Comparison of ENCODE assay signal across 8 mouse cellular contexts in genomic region chr5:144258687-144259086, GRCm38 (mm10). TPM values are rescaled to one million over a fixed set of nuclear protein-coding genes. Genes with fewer than 3 reads are reported as not detected.
DNase-seq lines count a peak whose midpoint lies in the region; ATAC-seq lines count a peak whose summit lies in the region.

No protein-coding gene starts in this region.

- peaks cover 74% of the 10 kb centered on the region for H3K4me1 ChIP-seq in lung, embryonic 15.5 days
- peaks cover 65% of the 10 kb centered on the region for H3K4me1 ChIP-seq in heart, embryonic 16.5 days (ENCODE audit: control insufficient read depth, insufficient read depth, low read length)
- peaks cover 40% of the 10 kb centered on the region for H3K4me1 ChIP-seq in stomach, embryonic 14.5 days (ENCODE audit: control insufficient read depth, insufficient read depth, low read length)

- H3K27me3 ChIP-seq in lung, embryonic 15.5 days: no peaks in the 10 kb centered on the region
- H3K27me3 ChIP-seq in heart, embryonic 16.5 days (ENCODE audit: control insufficient read depth, insufficient read depth, low read length): no peaks in the 10 kb centered on the region
- no peaks in the 10 kb centered on the region for H3K27me3 ChIP-seq in stomach, embryonic 14.5 days (ENCODE audit: control insufficient read depth, insufficient read depth, low read length)

- H3K36me3 ChIP-seq in lung, embryonic 15.5 days: peaks cover 12% of the 10 kb centered on the region; the same call in 1 of the 2 replicates
- H3K36me3 ChIP-seq in heart, embryonic 16.5 days (ENCODE audit: control insufficient read depth, insufficient read depth): no peaks in the 10 kb centered on the region
- H3K36me3 ChIP-seq in stomach, embryonic 14.5 days (ENCODE audit: control insufficient read depth, insufficient read depth, low read length): peaks cover 19% of the 10 kb centered on the region; the same call in 1 of the 2 replicates

- no peaks in the 10 kb centered on the region for H3K9me3 ChIP-seq in lung, embryonic 15.5 days
- H3K9me3 ChIP-seq in heart, embryonic 16.5 days (replicated peaks; ENCODE audit: control insufficient read depth, low read length): no peaks in the 10 kb centered on the region
- H3K9me3 ChIP-seq in stomach, embryonic 14.5 days (ENCODE audit: control insufficient read depth, low read depth, low read length): no peaks in the 10 kb centered on the region

- peak overlapping the region; percentile 93; the same call in 1 of the 2 replicates for H3K27ac ChIP-seq in lung, embryonic 15.5 days
- H3K27ac ChIP-seq in heart, embryonic 16.5 days (ENCODE audit: low read length): peak overlapping the region; percentile 98
- H3K27ac ChIP-seq in stomach, embryonic 14.5 days (ENCODE audit: low read length): no peak overlapping the region; the same call in 1 of the 2 replicates

- WGBS in lung, embryonic 15.5 days: 28% methylated on average over 2 of the region's 2 CpGs
- WGBS in heart, embryonic 16.5 days: 13% methylated on average over 2 of the region's 2 CpGs
- 12% methylated on average over 2 of the region's 2 CpGs for WGBS in stomach, embryonic 14.5 days

- peak overlapping the region; percentile 83 for H3K4me3 ChIP-seq in lung, embryonic 15.5 days
- peak overlapping the region; percentile 92 for H3K4me3 ChIP-seq in heart, embryonic 16.5 days (ENCODE audit: low read length)
- peak overlapping the region; percentile 17; the same call in 1 of the 2 replicates for H3K4me3 ChIP-seq in stomach, embryonic 14.5 days (ENCODE audit: low read depth, low read length)

- peak overlapping the region; percentile 81 for H3K4me2 ChIP-seq in lung, embryonic 15.5 days
- peak overlapping the region; percentile 78 for H3K4me2 ChIP-seq in heart, embryonic 16.5 days (ENCODE audit: low read depth, low read length)
- peak overlapping the region; percentile 84 for H3K4me2 ChIP-seq in stomach, embryonic 14.5 days (replicated peaks; ENCODE audit: low read depth, low read length)

- DNase-seq in lung, adult 18-20 months: no peak
- peak; percentile 39 to 77 for DNase-seq in kidney, postnatal 25 days
- no peak for DNase-seq in embryo, embryonic 9.5 days (ENCODE audit: extremely low spot score)
- no peak for DNase-seq in right cerebral cortex, adult 18-20 months
- no peak for DNase-seq in cerebellum, postnatal 4 days (ENCODE audit: low spot score in 2 of 2)

- no peak for ATAC-seq in lung, embryonic 15.5 days (ENCODE audit: borderline replicate concordance, extremely low read depth, low FRiP score, low TSS enrichment)
- ATAC-seq in heart, embryonic 16.5 days (replicated peaks; ENCODE audit: extremely low read depth, insufficient read depth, low FRiP score): no peak
- no peak for ATAC-seq in stomach, embryonic 14.5 days (ENCODE audit: insufficient number of reproducible peaks, insufficient read depth, low FRiP score, low read depth)

- peak overlapping the region; percentile 5; the same call in 1 of the 2 replicates for H3K9ac ChIP-seq in lung, embryonic 15.5 days
- peak overlapping the region; percentile 99 for H3K9ac ChIP-seq in heart, embryonic 16.5 days (ENCODE audit: low read length)
- H3K9ac ChIP-seq in stomach, embryonic 14.5 days (replicated peaks; ENCODE audit: low read depth, low read length): no peak overlapping the region

RNA-seq across cellular contexts. Expression of gene Bri3, which starts 14.4 kb away (rescaled TPM):
- polyA plus RNA-seq in lung, embryonic 15.5 days (2015; fragmentation: Nextera tagmentation; extraction: Ambion mirVana): 123 and 129 TPM in 2 replicates
- 144 and 169 TPM in 2 replicates for polyA plus RNA-seq in heart, embryonic 16.5 days (2015; fragmentation: Nextera tagmentation; extraction: Ambion mirVana)
- 135 and 137 TPM in 2 replicates for polyA plus RNA-seq in stomach, embryonic 14.5 days (2014; fragmentation: Nextera tagmentation; extraction: Ambion mirVana)

RNA-seq across cellular contexts. Expression of gene Tecpr1, which starts 35.3 kb away (rescaled TPM):
- 21.2 and 25.1 TPM in 2 replicates for polyA plus RNA-seq in lung, embryonic 15.5 days (2015; fragmentation: Nextera tagmentation; extraction: Ambion mirVana)
- 18.3 and 19.7 TPM in 2 replicates for polyA plus RNA-seq in heart, embryonic 16.5 days (2015; fragmentation: Nextera tagmentation; extraction: Ambion mirVana)
- polyA plus RNA-seq in stomach, embryonic 14.5 days (2014; fragmentation: Nextera tagmentation; extraction: Ambion mirVana): 17.0 and 18.3 TPM in 2 replicates

Comparison
In these comparisons a context has a peak if more than half of its experiments do, and no peak if none do; other contexts are left out.
1. H3K4me3 ChIP-seq: peak in every context shown above with its lines; median percentile 92 in heart, embryonic 16.5 days; 83 in lung, embryonic 15.5 days; 17 in stomach, embryonic 14.5 days.
2. DNase-seq: peak in kidney, postnatal 25 days (2 of 2); none in lung, adult 18-20 months (0 of 2), embryo, embryonic 9.5 days (single experiment), right cerebral cortex, adult 18-20 months (single experiment) and cerebellum, postnatal 4 days (0 of 2).
3. Peak in every context shown above with its lines, with median percentiles within 50 percentile points of each other: H3K4me2 ChIP-seq.